Mouse (Mus musculus): ENCODE measurements around the gene Rab29.

DNA sequence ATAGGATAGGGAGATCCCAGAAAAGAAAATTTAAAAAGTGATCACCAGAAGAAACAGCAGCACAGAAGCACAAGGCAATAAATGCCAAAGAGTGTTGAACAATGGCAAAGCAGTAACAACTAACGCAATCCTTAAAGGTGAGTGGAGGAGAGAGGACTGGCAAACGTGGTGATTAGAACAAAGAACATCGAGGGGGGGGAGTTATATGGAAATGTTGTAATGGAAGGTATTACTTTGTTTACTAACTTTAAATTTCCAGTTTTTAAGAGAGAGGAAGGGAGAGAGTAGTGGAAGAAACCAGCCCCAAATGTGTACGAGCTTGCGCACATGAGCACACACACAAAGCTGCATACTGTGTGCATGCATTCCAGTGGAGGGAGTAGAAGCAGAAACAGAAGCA is 1.4 kb upstream of the Rab29 start:
- TF ChIP-seq KAT2A (conservative IDR thresholded peaks at IDR 0.05; ENCODE audit: low read depth, low read length) (no peak), POLR2A (IDR thresholded peaks at IDR 0.05; ENCODE audit: control insufficient read depth in 1 of 2, insufficient read depth in 1 of 2, low read depth in 1 of 2, low read length in 2 of 2, poor library complexity in 1 of 2) (no peak), MEF2A (IDR thresholded peaks at IDR 0.05; ENCODE audit: extremely low read depth, insufficient replicate concordance, low read depth, low read length, poor library complexity, severe bottlenecking) (no peak), CTCF (IDR thresholded peaks at IDR 0.05 in 2 of 3, conservative IDR thresholded peaks at IDR 0.05 in 1 of 3; ENCODE audit: control insufficient read depth in 1 of 3, insufficient read depth in 1 of 3, low read depth in 2 of 3, low read length in 3 of 3, poor library complexity in 1 of 3, severe bottlenecking in 1 of 3) (no peak), TCF12 (IDR thresholded peaks at IDR 0.05; ENCODE audit: low read depth, low read length) (no peak), NELFE (IDR thresholded peaks at IDR 0.05; ENCODE audit: low read depth, low read length) (no peak), MAFK (IDR thresholded peaks at IDR 0.05; ENCODE audit: borderline replicate concordance, low read depth, low read length) (no peak), ETS1 (IDR thresholded peaks at IDR 0.05; ENCODE audit: low read depth, low read length) (no peak), GABPA (IDR thresholded peaks at IDR 0.05; ENCODE audit: low read depth, low read length) (no peak), RAD21 (IDR thresholded peaks at IDR 0.05; ENCODE audit: low read depth, low read length) (no peak), ZC3H11A (IDR thresholded peaks at IDR 0.05; ENCODE audit: low read depth, low read length) (no peak), UBTF (IDR thresholded peaks at IDR 0.05; ENCODE audit: borderline replicate concordance, insufficient read depth, low read depth, low read length) (no peak)
